Mouse (Mus musculus) splenic B cell, adult 2 months (primary cell): ENCODE measurements around the gene Ak1.

Experiments used
- DNase-seq: peaks from one replicate; pipeline ENCODE4 v3.0.0-alpha.2; 2011; ENCODE audit warnings: low read depth, low spot score
- H3K27me3 ChIP-seq: 2 replicates; pipeline ENCODE4 v1.6.1; 2012; ENCODE audit warnings: mild to moderate bottlenecking, low read length, moderate library complexity, mixed read lengths; ENCODE audit not compliant: control insufficient read depth, poor library complexity, insufficient read depth, severe bottlenecking
- H3K36me3 ChIP-seq: 2 replicates; pipeline ENCODE4 v1.6.1; 2012; ENCODE audit warnings: mild to moderate bottlenecking, low read length, moderate library complexity, mixed read lengths; ENCODE audit not compliant: control insufficient read depth, poor library complexity, insufficient read depth, severe bottlenecking

Ak1 gene

GRCm38 (mm10) chr2:32621517-32621859 lies at the start of gene Ak1:
Ak1 (plus strand) TSS chr2:32621758.
- DNase-seq, result no peak
- Histone ChIP-seq H3K27me3 (no peaks in the 10 kb centered on the region), H3K36me3 (no peaks in the 10 kb centered on the region)

- DNase-seq, result no peak
- Histone ChIP-seq H3K27me3 (no peaks in the 10 kb centered on the region), H3K36me3 (peaks cover 3% of the 10 kb centered on the region)
Measured at GRCm38 (mm10) chr2:32572196-32572595, 49.4 kb upstream of the Ak1 start.

GRCm38 (mm10) chr2:32574497-32574896 lies 47.1 kb upstream of the Ak1 start, which contains the start of gene Pip5kl1:
Pip5kl1 (plus strand) TSS chr2:32574797.
- Histone ChIP-seq H3K27me3 (no peaks in the 10 kb centered on the region), H3K36me3 (no peaks in the 10 kb centered on the region; the same call in 1 of the 2 replicates)
- no peak for DNase-seq

- no peaks in the 10 kb centered on the region; the same call in 1 of the 2 replicates for H3K36me3 ChIP-seq
- peak; percentile 76 for DNase-seq
- H3K27me3 ChIP-seq, result no peaks in the 10 kb centered on the region
Measured at GRCm38 (mm10) chr2:32574901-32575585, 46.5 kb upstream of the Ak1 start.

- peak; percentile 53 for DNase-seq
- H3K27me3 ChIP-seq, result no peaks in the 10 kb centered on the region
Measured at GRCm38 (mm10) chr2:32575586-32576160, 45.9 kb upstream of the Ak1 start, which contains the start of gene 9430097D07Rik. 9430097D07Rik (minus strand) TSS chr2:32575684.

DNA sequence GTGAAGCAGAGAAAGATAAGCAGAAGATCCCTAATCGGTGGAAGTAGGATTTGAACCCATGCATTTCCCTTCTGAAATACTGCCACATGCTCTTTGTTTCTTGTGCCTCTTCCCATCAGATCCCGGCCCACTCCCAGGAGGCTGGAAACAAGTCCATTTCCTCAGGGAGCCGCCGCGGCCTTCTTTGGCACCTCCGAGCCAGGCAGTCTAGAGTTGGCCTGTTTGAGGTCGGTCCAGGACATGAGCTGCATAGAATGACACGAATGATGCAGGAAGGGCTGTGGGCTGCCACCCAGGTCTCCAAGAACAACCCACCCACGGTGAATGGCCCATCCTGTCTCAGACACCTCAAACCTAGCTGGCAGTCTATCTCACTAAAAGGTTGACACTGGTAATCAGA lies 45.0 kb upstream of the Ak1 start:
- no peaks in the 10 kb centered on the region for H3K27me3 ChIP-seq
- DNase-seq, result no peak

More at GRCm38 (mm10) chr2:32575586-32576160, 45.9 kb upstream of the Ak1 start, which contains the start of gene 9430097D07Rik:
- H3K36me3 ChIP-seq, result no peaks in the 10 kb centered on the region; the same call in 1 of the 2 replicates

DNA sequence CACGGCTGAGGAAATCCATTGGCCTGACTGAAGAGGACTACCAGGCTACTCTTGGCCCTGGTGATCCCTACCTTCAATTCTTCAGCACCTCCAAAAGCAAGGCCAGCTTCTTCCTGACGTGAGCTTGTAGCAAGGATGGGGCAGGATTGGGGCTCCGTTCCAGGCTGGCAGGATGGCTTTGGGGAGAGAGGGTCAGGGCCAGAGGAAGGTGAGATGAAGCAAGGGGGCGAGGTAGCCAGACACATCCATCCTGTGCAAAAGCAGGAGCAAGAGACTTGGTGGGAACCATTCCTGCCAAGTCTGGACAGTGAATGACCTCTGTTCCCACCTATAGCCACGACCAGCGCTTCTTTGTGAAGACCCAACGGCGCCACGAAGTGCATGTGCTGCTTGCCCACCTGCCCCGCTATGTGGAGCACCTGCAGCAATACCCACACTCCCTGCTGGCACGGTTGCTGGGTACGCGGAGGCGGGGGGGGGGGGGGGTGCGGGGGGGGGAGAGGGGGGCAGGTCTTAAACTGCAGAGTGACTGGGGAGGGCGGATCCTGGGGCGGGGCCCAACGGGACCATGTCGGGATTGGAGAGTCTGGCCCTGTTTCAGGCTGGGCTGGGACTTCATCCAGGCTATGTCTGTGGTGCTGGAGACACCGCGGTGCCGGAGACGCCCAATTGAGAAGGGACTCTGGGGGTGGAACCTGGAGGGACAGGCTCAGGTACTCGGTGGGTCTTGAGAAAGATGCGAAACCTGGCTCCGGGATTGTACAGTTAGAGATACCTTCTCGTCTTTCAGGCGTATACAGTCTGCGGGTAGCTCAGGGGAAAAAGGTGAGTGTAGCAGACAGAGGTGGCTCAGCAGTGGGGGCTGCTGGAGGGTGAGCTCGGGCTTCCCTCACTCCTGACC lies 43.2 kb upstream of the Ak1 start:
- DNase-seq, result no peak

More for the DNA sequence above, 45.0 kb upstream of the Ak1 start:
- H3K36me3 ChIP-seq, result no peaks in the 10 kb centered on the region; the same call in 1 of the 2 replicates

GRCm38 (mm10) chr2:32581450-32582095 lies 40.0 kb upstream of the Ak1 start:
- DNase-seq, result peak; percentile 44
- Histone ChIP-seq H3K27me3 (no peaks in the 10 kb centered on the region), H3K36me3 (no peaks in the 10 kb centered on the region)

More for the DNA sequence above, 43.2 kb upstream of the Ak1 start:
- no peaks in the 10 kb centered on the region; the same call in 1 of the 2 replicates for H3K36me3 ChIP-seq
- no peaks in the 10 kb centered on the region for H3K27me3 ChIP-seq

DNA sequence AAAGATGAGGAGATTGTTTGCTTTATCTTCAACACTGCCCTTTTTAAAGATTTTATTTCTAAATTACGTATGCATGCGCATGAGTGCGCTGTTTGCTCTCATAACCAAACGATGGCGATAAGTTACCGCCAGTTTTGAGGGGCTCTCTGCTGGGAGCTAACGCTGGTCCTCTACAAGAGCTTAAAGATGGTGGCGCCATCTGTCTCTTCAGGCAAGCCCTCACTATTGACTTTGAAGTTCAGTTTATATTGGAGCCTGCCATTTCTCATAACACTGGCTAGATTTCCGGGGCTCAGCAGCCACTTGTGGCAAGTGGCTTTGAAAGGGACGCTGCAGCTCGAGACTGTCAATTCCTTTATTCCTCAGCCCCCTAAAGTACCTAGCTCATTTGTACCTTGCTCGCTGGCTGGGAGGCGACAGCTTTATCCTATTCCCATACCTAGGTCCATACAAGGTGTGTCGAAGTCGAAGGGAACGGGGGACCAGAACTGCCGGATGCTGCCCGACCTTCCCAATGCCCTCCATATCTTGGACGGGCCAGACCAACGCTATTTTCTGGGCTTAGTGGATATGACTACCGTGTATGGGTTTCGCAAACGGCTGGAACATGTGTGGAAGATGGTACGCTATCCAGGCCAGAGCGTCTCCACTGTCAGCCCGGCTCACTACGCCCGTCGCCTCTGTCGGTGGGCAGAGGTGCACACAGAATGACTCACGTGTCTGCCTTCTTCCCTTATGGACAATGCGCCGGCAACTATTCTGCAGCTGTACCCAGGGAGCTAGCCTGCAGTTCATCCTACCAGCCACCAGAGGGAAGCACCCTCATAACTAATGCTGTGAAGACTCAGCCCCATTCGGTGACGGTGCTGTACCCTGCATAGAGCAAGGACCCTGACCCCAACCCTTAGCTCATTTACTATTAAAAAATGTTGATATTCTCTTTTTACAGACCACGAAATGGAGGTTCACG lies 38.4 kb upstream of the Ak1 start:
- Histone ChIP-seq H3K36me3 (no peaks in the 10 kb centered on the region), H3K27me3 (no peaks in the 10 kb centered on the region)
- peak; percentile 88 for DNase-seq

- Histone ChIP-seq H3K36me3 (0 out of 2 replicates have a peak, but pooled peaks cover 2% of the 10 kb centered on the region), H3K27me3 (no peaks in the 10 kb centered on the region)
- no peak for DNase-seq
Measured at GRCm38 (mm10) chr2:32585149-32585714, 36.3 kb upstream of the Ak1 start.

- peak; percentile 96 for DNase-seq
- Histone ChIP-seq H3K36me3 (peaks cover 2% of the 10 kb centered on the region; the same call in 1 of the 2 replicates), H3K27me3 (no peaks in the 10 kb centered on the region)
Measured at GRCm38 (mm10) chr2:32586871-32587351, 34.6 kb upstream of the Ak1 start, which contains the start of gene St6galnac4. St6galnac4 (plus strand) TSS chr2:32587095.

DNA sequence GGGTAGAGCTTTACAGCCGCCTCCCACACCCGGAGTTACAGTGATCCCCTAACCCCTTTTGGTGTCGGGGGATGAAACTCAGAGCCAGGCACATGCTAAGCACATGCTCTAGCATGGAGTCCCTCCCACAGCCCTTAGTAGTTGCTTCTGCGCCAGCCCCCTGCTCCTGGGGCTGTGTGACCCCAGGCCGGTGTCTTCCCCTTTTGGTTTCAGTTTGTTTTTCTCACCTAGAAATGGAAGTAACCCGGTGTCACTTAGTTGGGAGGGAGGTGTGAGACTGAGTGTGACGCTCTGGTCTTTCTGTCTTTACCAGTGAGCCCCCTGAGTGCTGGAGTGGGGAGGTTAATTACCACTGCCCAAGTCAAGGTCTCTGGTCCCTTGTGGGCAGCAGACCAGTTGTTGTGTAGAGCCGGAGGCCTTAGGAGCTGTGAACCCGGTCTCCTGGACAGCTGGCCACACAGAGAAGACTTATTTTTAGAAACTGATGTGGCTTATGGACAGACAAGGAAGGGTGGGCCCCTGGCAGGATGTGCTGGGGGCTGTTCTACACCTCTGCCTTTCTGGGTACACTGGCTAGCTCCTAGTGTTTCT lies 33.7 kb upstream of the Ak1 start:
- DNase-seq, result peak; percentile 86
- no peaks in the 10 kb centered on the region for H3K27me3 ChIP-seq
- H3K36me3 ChIP-seq, result peaks cover 5% of the 10 kb centered on the region; the same call in 1 of the 2 replicates
